Mouse (Mus musculus) liver, embryonic 14.5 days (tissue): ENCODE results near the gene Ninj2.

Experiments used
- CTCF ChIP-seq: IDR thresholded peaks from 2 replicates; pipeline ENCODE4 v1.5.1; 2016; ENCODE audit warnings: antibody characterized with exemption, low read depth, control low read depth
- EP300 ChIP-seq: IDR thresholded peaks from 2 replicates; pipeline ENCODE4 v1.6.1; 2016; ENCODE audit warnings: antibody characterized with exemption, low read depth

DNA sequence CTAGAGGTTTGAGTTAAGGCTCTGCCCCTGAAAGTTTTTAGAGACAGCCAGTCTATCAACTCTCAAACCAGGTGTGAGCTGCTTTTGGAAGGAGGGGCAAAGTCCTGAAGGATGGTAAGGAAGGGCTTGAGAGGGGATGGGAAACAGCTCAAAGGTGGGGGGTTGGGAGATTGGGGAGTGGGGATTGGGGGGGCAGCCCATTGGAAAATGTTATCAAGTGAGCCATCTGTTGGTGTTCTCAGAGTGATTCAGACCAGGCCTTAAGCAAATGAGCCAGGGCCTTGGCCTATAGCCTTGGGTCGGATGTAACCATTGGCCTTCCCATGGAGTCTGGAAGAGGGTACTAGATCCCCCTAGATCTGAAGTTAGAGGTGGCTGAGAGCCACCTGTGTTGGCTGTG lies 100.6 kb downstream of the Ninj2 start:
- no peak for TF ChIP-seq CTCF
- no peak for TF ChIP-seq EP300
